In the genomic region with DNA sequence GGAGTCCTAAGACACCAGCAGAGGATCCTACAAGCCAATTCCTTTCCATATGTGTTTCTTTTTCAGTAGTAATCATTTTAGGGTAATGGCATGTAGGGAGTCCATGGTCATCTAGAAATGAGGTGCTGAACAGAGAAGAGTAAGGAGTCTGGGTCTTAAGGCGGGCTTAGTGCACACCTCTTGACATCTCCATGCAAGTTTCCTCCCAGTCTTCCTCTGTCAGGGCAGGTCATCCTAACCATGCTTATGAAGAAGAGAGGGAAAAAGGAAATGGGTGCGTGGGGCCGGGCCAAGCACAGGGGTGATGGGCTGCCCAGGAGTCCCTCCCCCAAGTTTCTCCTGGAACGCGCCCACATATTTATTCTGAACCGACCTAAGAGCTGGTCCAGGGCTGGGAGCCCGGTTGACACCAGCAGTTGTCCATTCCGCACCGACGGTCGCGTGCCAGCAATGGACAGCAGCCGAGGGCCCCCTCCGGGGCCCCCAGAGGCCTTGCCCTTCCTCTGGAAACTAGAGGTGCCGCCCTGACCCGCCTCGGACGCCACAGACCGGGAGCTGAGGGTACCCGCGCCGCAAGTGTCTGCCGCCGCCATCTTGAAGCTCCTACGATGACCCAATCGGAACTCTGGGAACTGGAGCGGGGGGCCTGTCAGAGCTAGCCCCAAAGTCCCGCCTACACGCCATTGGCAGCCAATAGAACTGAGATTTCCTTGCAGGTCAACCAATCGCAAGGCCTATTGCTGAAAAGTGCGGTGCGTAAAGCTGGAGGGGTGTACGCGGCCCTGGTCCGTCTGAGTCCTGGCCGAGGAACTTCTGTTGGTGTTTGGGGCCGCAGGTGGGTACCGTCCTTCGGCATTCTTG, we compare ENCODE assay signal across 8 mouse cellular contexts. TPM values are rescaled to one million over a fixed set of nuclear protein-coding genes. Genes with fewer than 3 reads are reported as not detected.
DNase-seq lines count a peak whose midpoint lies in the region; ATAC-seq lines count a peak whose summit lies in the region.

A gene (minus strand): TSS at position 669 of the 861 bp plus-strand sequence.
A gene (plus strand): TSS at position 743 of the 861 bp plus-strand sequence.

- peak within 1 kb of the TSS; percentile 90 for H3K9ac ChIP-seq in hindbrain, embryonic 16.5 days (ENCODE audit: low read depth, low read length)

- H3K36me3 ChIP-seq in hindbrain, embryonic 16.5 days (ENCODE audit: control insufficient read depth, insufficient read depth, low read length), result no peaks in the 10 kb centered on the region
- no peaks in the 10 kb centered on the region for H3K36me3 ChIP-seq in macrophage (ENCODE audit: inconsistent target)

- DNase-seq in WW6 (ENCODE audit: low read depth, low spot score), result peak; percentile 84
- DNase-seq in cerebellum, postnatal 4 days (ENCODE audit: low spot score in 2 of 2), result peak; percentile 95 to 98
- peak; percentile 99 for DNase-seq in gastrocnemius, adult 18-20 months (ENCODE audit: low spot score)
- peak; percentile 97 to 98 for DNase-seq in left cerebral cortex, adult 18-20 months (ENCODE audit: low spot score in 2 of 2)
- DNase-seq in right cerebral cortex, adult 18-20 months, result peak; percentile 98
- DNase-seq in urinary bladder, postnatal 10 days (ENCODE audit: low spot score), result peak; percentile 81

- no peaks in the 10 kb centered on the region for H3K79me2 ChIP-seq in macrophage (ENCODE audit: inconsistent target)

- H3K27ac ChIP-seq in hindbrain, embryonic 16.5 days (ENCODE audit: low read depth, low read length), result peak within 1 kb of the TSS; percentile 80
- peak within 1 kb of the TSS; percentile 32 for H3K27ac ChIP-seq in macrophage

- peaks cover 5% of the 10 kb centered on the region; the same call in 1 of the 2 replicates for H3K4me1 ChIP-seq in hindbrain, embryonic 16.5 days (ENCODE audit: control insufficient read depth, insufficient read depth, low read depth, low read length)

- WGBS in hindbrain, embryonic 16.5 days, result under 1% methylated on average over 39 of the region's 39 CpGs
- under 1% methylated on average over 32 of the region's 39 CpGs for WGBS in macrophage (ENCODE audit: missing documents)

- peak; percentile 100 for ATAC-seq in hindbrain, embryonic 16.5 days

- peak within 1 kb of the TSS; percentile 92 for H3K4me3 ChIP-seq in hindbrain, embryonic 16.5 days (ENCODE audit: low read length)
- H3K4me3 ChIP-seq in macrophage (ENCODE audit: inconsistent target), result peak within 1 kb of the TSS; percentile 96

- H3K9me3 ChIP-seq in hindbrain, embryonic 16.5 days (ENCODE audit: control insufficient read depth, low read length), result no peaks in the 10 kb centered on the region

- no peaks in the 10 kb centered on the region for H3K27me3 ChIP-seq in hindbrain, embryonic 16.5 days (replicated peaks; ENCODE audit: control insufficient read depth, insufficient read depth, low read length)

- H3K4me2 ChIP-seq in hindbrain, embryonic 16.5 days (ENCODE audit: low read length), result peak within 1 kb of the TSS; percentile 88

RNA-seq across cellular contexts. Expression of the first gene that starts in this region (rescaled TPM):
- 1 to 10 TPM; 7.1 to 8.6 TPM for total RNA-seq in gastrocnemius, adult 18-20 months (2021)
- 42.2 and 42.4 TPM in 2 replicates for polyA plus RNA-seq in hindbrain, embryonic 16.5 days (2015; fragmentation: Nextera tagmentation; extraction: Ambion mirVana)
- 10 to 100 TPM; 18.5 to 22.5 TPM for total RNA-seq in left cerebral cortex, adult 18-20 months (2021)
- total RNA-seq in macrophage (2018; cell fraction: chromatin; rRNA removed), result 10 to 100 TPM in 25 of 26 experiments, 1 to 10 TPM in 1; 7.1 to 43.9 (median 32.3) TPM
- 1 to 10 TPM; 2.7 to 7.1 (median 4.8) TPM for total RNA-seq in macrophage (2018; cell fraction: cytosol; rRNA removed)
- total RNA-seq in macrophage (2018; cell fraction: nucleus; rRNA removed), result 10 to 100 TPM in 20 of 26 experiments, 1 to 10 TPM in 6; 5.6 to 35.9 (median 19.4) TPM
- polyA plus RNA-seq in macrophage (2018), result 3.1 to 6.4 TPM (median 4.6 TPM) in 3 replicates

RNA-seq across cellular contexts. Expression of the second gene that starts in this region (rescaled TPM):
- 10 to 100 TPM; 72.5 to 81.2 TPM for total RNA-seq in gastrocnemius, adult 18-20 months (2021)
- 106 TPM in 2 replicates for polyA plus RNA-seq in hindbrain, embryonic 16.5 days (2015; fragmentation: Nextera tagmentation; extraction: Ambion mirVana)
- total RNA-seq in left cerebral cortex, adult 18-20 months (2021), result 10 to 100 TPM; 26.7 to 30.3 TPM
- 10 to 100 TPM in 9 of 26 experiments, 1 to 10 TPM in 17; 1.4 to 15.2 (median 9.0) TPM for total RNA-seq in macrophage (2018; cell fraction: chromatin; rRNA removed)
- total RNA-seq in macrophage (2018; cell fraction: cytosol; rRNA removed), result 10 to 100 TPM; 21.3 to 40.6 (median 28.2) TPM
- 10 to 100 TPM in 11 of 26 experiments, 1 to 10 TPM in 15; 3.2 to 15.7 (median 8.6) TPM for total RNA-seq in macrophage (2018; cell fraction: nucleus; rRNA removed)
- 23.1 to 33.0 TPM (median 27.8 TPM) in 3 replicates for polyA plus RNA-seq in macrophage (2018)

Comparison
In these comparisons a context has a peak if more than half of its experiments do, and no peak if none do; other contexts are left out.
1. Peak in every context shown above with its lines: DNase-seq, ATAC-seq, H3K4me3 ChIP-seq and H3K27ac ChIP-seq.